9 mouse cellular contexts compared by ENCODE assay signal in genomic region chr10:111516804-111517436, GRCm38 (mm10). TPM values are rescaled to one million over a fixed set of nuclear protein-coding genes. Genes with fewer than 3 reads are reported as not detected.
DNase-seq lines count a peak whose midpoint lies in the region; ATAC-seq lines count a peak whose summit lies in the region.
"Had no signal": no experiment of that assay in that cellular context is flagged by ENCODE, and none has a peak within 500 bp of the region (broad histone marks: within the 10 kb centered on the region; RNA-seq: fewer than 3 reads in every experiment).

No protein-coding gene starts in this region.

- intact Hi-C loops in heart, postnatal 25 days (cut with DNase I): no loop called here

- H3K27ac ChIP-seq in limb, embryonic 12.5 days: peak overlapping the region; percentile 83

- ATAC-seq in common myeloid progenitor, adult 5-6 weeks (replicated peaks; ENCODE audit: low read depth, poor library complexity, severe bottlenecking): peak; percentile 23
- peak; percentile 57; the same call in 1 of the 2 replicates for ATAC-seq in limb, embryonic 12.5 days (ENCODE audit: insufficient number of reproducible peaks, insufficient read depth, low FRiP score, low TSS enrichment, low read depth)

- H3K9ac ChIP-seq in limb, embryonic 12.5 days (replicated peaks): no peak overlapping the region

- H3K4me1 ChIP-seq in limb, embryonic 12.5 days (replicated peaks): peaks cover 51% of the 10 kb centered on the region

- 68% methylated on average over 8 of the region's 8 CpGs for WGBS in limb, embryonic 12.5 days

- no peak overlapping the region for H3K4me3 ChIP-seq in limb, embryonic 12.5 days (replicated peaks)

- H3K27me3 ChIP-seq in limb, embryonic 12.5 days: no peaks in the 10 kb centered on the region

- DNase-seq in heart, adult 11 months: peak; percentile 76
- no peak for DNase-seq in heart, postnatal 25 days (ENCODE audit: low spot score)
- peak; percentile 64 for DNase-seq in 3134 (ENCODE audit: extremely low read depth, insufficient read length, low spot score)
- no peak for DNase-seq in right cerebral cortex, postnatal 14 days
- no peak for DNase-seq in ovary, postnatal 10 days (ENCODE audit: low spot score)
- DNase-seq in spleen, postnatal 4 days (ENCODE audit: low spot score in 2 of 2): no peak
- DNase-seq: right cerebral cortex, postnatal 4 days had no signal

- no peak overlapping the region; the same call in 1 of the 2 replicates for H3K4me2 ChIP-seq in limb, embryonic 12.5 days

- no peaks in the 10 kb centered on the region for H3K36me3 ChIP-seq in limb, embryonic 12.5 days

- no peaks in the 10 kb centered on the region for H3K9me3 ChIP-seq in limb, embryonic 12.5 days

RNA-seq across cellular contexts. Expression of gene Phlda1, which starts 10.8 kb away (rescaled TPM):
- 10 to 100 TPM; 16.9 to 18.8 TPM for total RNA-seq in heart, postnatal 25 days (2021)
- total RNA-seq in common myeloid progenitor, adult 5-6 weeks (2017): 0.49 and 1.9 TPM in 2 replicates
- polyA plus RNA-seq in limb, embryonic 12.5 days (2016; fragmentation: Nextera tagmentation; extraction: Ambion mirVana): 28.2 and 35.3 TPM in 2 replicates

RNA-seq across cellular contexts. Expression of gene Nap1l1, which starts 43.9 kb away (rescaled TPM):
- total RNA-seq in heart, postnatal 25 days (2021): 10 to 100 TPM; 55.0 to 60.9 TPM
- 824 and 1,033 TPM in 2 replicates for total RNA-seq in common myeloid progenitor, adult 5-6 weeks (2017)
- 314 and 324 TPM in 2 replicates for polyA plus RNA-seq in limb, embryonic 12.5 days (2016; fragmentation: Nextera tagmentation; extraction: Ambion mirVana)

Comparison
In these comparisons a context has a peak if more than half of its experiments do, and no peak if none do; other contexts are left out.
1. DNase-seq: peak in heart, adult 11 months (single experiment) and 3134 (single experiment); none in heart, postnatal 25 days (single experiment), right cerebral cortex, postnatal 14 days (single experiment), ovary, postnatal 10 days (single experiment) and spleen, postnatal 4 days (0 of 2).
2. RNA of gene Nap1l1, which starts 43.9 kb away (total RNA-seq): 824 to 1,033 TPM in common myeloid progenitor, adult 5-6 weeks; 55.0 to 60.9 TPM in heart, postnatal 25 days; every median in the first group is over 10 times any median in the second.